Mouse (Mus musculus): ENCODE measurements at regions not wholly inside any gene's neighbourhood (a gene's known extent, or its start where the extent isn't known, plus 50 kb on each side); places are given as distances from the start of the nearest gene placed in this dataset.

GRCm38 (mm10) chr16:29742497-29743230, 163.5 kb downstream of the Opa1 start:
- TF ChIP-seq CTCF (IDR thresholded peaks at IDR 0.05; ENCODE audit: low read depth) (no peak), EP300 (IDR thresholded peaks at IDR 0.05; ENCODE audit: low read depth) (no peak)
